Mouse (Mus musculus): Measurements from ENCODE around the gene Nrxn3. TPM values are rescaled to one million over a fixed set of nuclear protein-coding genes. Genes with fewer than 3 reads are reported as not detected.

Nrxn3 gene
- polyA plus RNA-seq, 1 experiment from 2014 or later, result 53.1 TPM

GRCm38 (mm10) chr12:88953801-88954200 lies 231.1 kb downstream of the Nrxn3 start:
- Histone ChIP-seq H3K9me3 (replicated peaks) (no peaks in the 10 kb centered on the region), H3K27me3 (no peaks in the 10 kb centered on the region), H3K4me2 (replicated peaks) (no peak overlapping the region), H3K4me3 (no peak overlapping the region), H3K27ac (no peak overlapping the region), H3K9ac (no peak overlapping the region), H3K4me1 (no peaks in the 10 kb centered on the region), H3K36me3 (no peaks in the 10 kb centered on the region)
- no peak for ATAC-seq (ENCODE audit: low FRiP score)
- 70% methylated on average over 4 of the region's 4 CpGs for WGBS

- ATAC-seq (ENCODE audit: low FRiP score), result no peak
- no peak overlapping the region for H3K4me2 ChIP-seq (replicated peaks)
Observed at GRCm38 (mm10) chr12:88957431-88957830, 234.8 kb downstream of the Nrxn3 start.

GRCm38 (mm10) chr12:88960817-88961216 lies 238.1 kb downstream of the Nrxn3 start:
- Histone ChIP-seq H3K27ac (no peak overlapping the region), H3K27me3 (no peaks in the 10 kb centered on the region), H3K9me3 (replicated peaks) (no peaks in the 10 kb centered on the region), H3K4me1 (no peaks in the 10 kb centered on the region), H3K4me3 (no peak overlapping the region), H3K4me2 (replicated peaks) (no peak overlapping the region), H3K9ac (no peak overlapping the region), H3K36me3 (no peaks in the 10 kb centered on the region)
- ATAC-seq (ENCODE audit: low FRiP score), result no peak
- WGBS, result 98% methylated on average over 1 of the region's 1 CpGs

More at GRCm38 (mm10) chr12:88957431-88957830, 234.8 kb downstream of the Nrxn3 start:
- no peak overlapping the region for H3K27ac ChIP-seq
- H3K4me1 ChIP-seq, result no peaks in the 10 kb centered on the region
- H3K9ac ChIP-seq, result no peak overlapping the region
- 68% methylated on average over 3 of the region's 3 CpGs for WGBS
- H3K9me3 ChIP-seq (replicated peaks), result no peaks in the 10 kb centered on the region
- H3K36me3 ChIP-seq, result no peaks in the 10 kb centered on the region
- H3K4me3 ChIP-seq, result no peak overlapping the region
- no peaks in the 10 kb centered on the region for H3K27me3 ChIP-seq

- no peaks in the 10 kb centered on the region for H3K9me3 ChIP-seq (replicated peaks)
- no peaks in the 10 kb centered on the region for H3K4me1 ChIP-seq
- no peak overlapping the region for H3K4me2 ChIP-seq (replicated peaks)
- WGBS, result 90% methylated on average over 4 of the region's 4 CpGs
- H3K27ac ChIP-seq, result no peak overlapping the region
- no peak overlapping the region for H3K9ac ChIP-seq
- no peak for ATAC-seq (ENCODE audit: low FRiP score)
- H3K27me3 ChIP-seq, result no peaks in the 10 kb centered on the region
- no peaks in the 10 kb centered on the region for H3K36me3 ChIP-seq
- H3K4me3 ChIP-seq, result no peak overlapping the region
Observed at GRCm38 (mm10) chr12:88966329-88966728, 243.7 kb downstream of the Nrxn3 start.

- ATAC-seq (ENCODE audit: low FRiP score), result no peak
- Histone ChIP-seq H3K4me3 (no peak overlapping the region), H3K27me3 (no peaks in the 10 kb centered on the region), H3K4me2 (replicated peaks) (no peak overlapping the region), H3K27ac (no peak overlapping the region), H3K36me3 (no peaks in the 10 kb centered on the region), H3K9me3 (replicated peaks) (no peaks in the 10 kb centered on the region), H3K4me1 (no peaks in the 10 kb centered on the region), H3K9ac (no peak overlapping the region)
- WGBS, result 93% methylated on average over 2 of the region's 2 CpGs
Observed at GRCm38 (mm10) chr12:88976621-88977020, 253.9 kb downstream of the Nrxn3 start.

GRCm38 (mm10) chr12:88983688-88984330 lies 261.1 kb downstream of the Nrxn3 start:
- WGBS, result 23% methylated on average over 10 of the region's 10 CpGs
- H3K27me3 ChIP-seq, result no peaks in the 10 kb centered on the region
- no peak overlapping the region for H3K4me3 ChIP-seq
- H3K4me1 ChIP-seq, result peaks cover 25% of the 10 kb centered on the region
- no peaks in the 10 kb centered on the region for H3K9me3 ChIP-seq (replicated peaks)
- H3K4me2 ChIP-seq (replicated peaks), result no peak overlapping the region
- peak overlapping the region; percentile 67 for H3K27ac ChIP-seq
- no peaks in the 10 kb centered on the region for H3K36me3 ChIP-seq
- H3K9ac ChIP-seq, result no peak overlapping the region
- peak; percentile 77 for ATAC-seq (ENCODE audit: low FRiP score)

GRCm38 (mm10) chr12:88984375-88984774 lies 261.7 kb downstream of the Nrxn3 start:
- peak overlapping the region; percentile 74 for H3K27ac ChIP-seq
- 0 out of 2 replicates have a peak overlapping the region, but pooled peaks have one; percentile 6 for H3K4me2 ChIP-seq (replicated peaks)
- no peaks in the 10 kb centered on the region for H3K36me3 ChIP-seq
- no peaks in the 10 kb centered on the region for H3K9me3 ChIP-seq (replicated peaks)
- no peak overlapping the region for H3K9ac ChIP-seq
- WGBS, result 13% methylated on average over 8 of the region's 8 CpGs
- no peaks in the 10 kb centered on the region for H3K27me3 ChIP-seq
- ATAC-seq (ENCODE audit: low FRiP score), result peak; percentile 71
- H3K4me3 ChIP-seq, result no peak overlapping the region
- peaks cover 25% of the 10 kb centered on the region for H3K4me1 ChIP-seq

- Histone ChIP-seq H3K4me3 (no peak overlapping the region), H3K4me2 (replicated peaks) (no peak overlapping the region), H3K27ac (peak overlapping the region; percentile 74), H3K9me3 (replicated peaks) (no peaks in the 10 kb centered on the region), H3K36me3 (no peaks in the 10 kb centered on the region), H3K4me1 (peaks cover 25% of the 10 kb centered on the region), H3K27me3 (no peaks in the 10 kb centered on the region), H3K9ac (no peak overlapping the region)
- ATAC-seq (ENCODE audit: low FRiP score), result 0 out of 2 replicates have a peak, but pooled peaks have one; percentile 3
- WGBS, result 31% methylated on average over 5 of the region's 5 CpGs
Observed at GRCm38 (mm10) chr12:88984804-88985203, 262.1 kb downstream of the Nrxn3 start.

GRCm38 (mm10) chr12:88987046-88987445 lies 264.4 kb downstream of the Nrxn3 start:
- no peaks in the 10 kb centered on the region for H3K36me3 ChIP-seq
- H3K27ac ChIP-seq, result no peak overlapping the region
- no peaks in the 10 kb centered on the region for H3K27me3 ChIP-seq
- no peaks in the 10 kb centered on the region for H3K9me3 ChIP-seq (replicated peaks)
- H3K4me1 ChIP-seq, result peaks cover 25% of the 10 kb centered on the region
- no peak for ATAC-seq (ENCODE audit: low FRiP score)
- H3K9ac ChIP-seq, result no peak overlapping the region
- H3K4me2 ChIP-seq (replicated peaks), result no peak overlapping the region
- no peak overlapping the region for H3K4me3 ChIP-seq
- 54% methylated on average over 4 of the region's 4 CpGs for WGBS

- no peaks in the 10 kb centered on the region for H3K27me3 ChIP-seq
- no peaks in the 10 kb centered on the region for H3K36me3 ChIP-seq
- H3K4me3 ChIP-seq, result no peak overlapping the region
- no peaks in the 10 kb centered on the region for H3K9me3 ChIP-seq (replicated peaks)
- H3K4me2 ChIP-seq (replicated peaks), result no peak overlapping the region
- WGBS, result 87% methylated on average over 5 of the region's 5 CpGs
- ATAC-seq (ENCODE audit: low FRiP score), result no peak
- H3K27ac ChIP-seq, result no peak overlapping the region
- no peak overlapping the region for H3K9ac ChIP-seq
- no peaks in the 10 kb centered on the region for H3K4me1 ChIP-seq
Observed at GRCm38 (mm10) chr12:88990753-88991152, 268.1 kb downstream of the Nrxn3 start.

- 2% methylated on average over 2 of the region's 2 CpGs for whole genome bisulfite sequencing
Observed at GRCm38 (mm10) chr12:88992141-88992540, 269.5 kb downstream of the Nrxn3 start.

GRCm38 (mm10) chr12:88993788-88994187 lies 271.1 kb downstream of the Nrxn3 start:
- WGBS, result 93% methylated on average over 4 of the region's 4 CpGs

More at GRCm38 (mm10) chr12:88992141-88992540, 269.5 kb downstream of the Nrxn3 start:
- no peaks in the 10 kb centered on the region for H3K9me3 ChIP-seq (replicated peaks)
- no peak overlapping the region for H3K9ac ChIP-seq
- H3K4me3 ChIP-seq, result no peak overlapping the region
- H3K4me1 ChIP-seq, result no peaks in the 10 kb centered on the region
- H3K27me3 ChIP-seq, result no peaks in the 10 kb centered on the region
- no peak overlapping the region for H3K27ac ChIP-seq
- no peak overlapping the region for H3K4me2 ChIP-seq (replicated peaks)
- H3K36me3 ChIP-seq, result no peaks in the 10 kb centered on the region
- ATAC-seq (ENCODE audit: low FRiP score), result no peak

GRCm38 (mm10) chr12:89016436-89016835 lies 293.8 kb downstream of the Nrxn3 start:
- 90% methylated on average over 1 of the region's 1 CpGs for WGBS
- ATAC-seq (ENCODE audit: low FRiP score), result no peak
- Histone ChIP-seq H3K4me2 (replicated peaks) (no peak overlapping the region), H3K4me3 (no peak overlapping the region), H3K27me3 (no peaks in the 10 kb centered on the region), H3K9ac (no peak overlapping the region), H3K27ac (no peak overlapping the region), H3K4me1 (no peaks in the 10 kb centered on the region), H3K9me3 (replicated peaks) (no peaks in the 10 kb centered on the region), H3K36me3 (no peaks in the 10 kb centered on the region)

More at GRCm38 (mm10) chr12:88993788-88994187, 271.1 kb downstream of the Nrxn3 start:
- Histone ChIP-seq H3K4me3 (no peak overlapping the region), H3K4me2 (replicated peaks) (no peak overlapping the region), H3K4me1 (no peaks in the 10 kb centered on the region), H3K9ac (no peak overlapping the region), H3K9me3 (replicated peaks) (no peaks in the 10 kb centered on the region), H3K36me3 (no peaks in the 10 kb centered on the region), H3K27ac (no peak overlapping the region), H3K27me3 (no peaks in the 10 kb centered on the region)
- ATAC-seq (ENCODE audit: low FRiP score), result no peak

All from hindbrain, embryonic 12.5 days (tissue).